Mouse (Mus musculus): ENCODE measurements around the gene Lkaaear1. TPM values are rescaled to one million over a fixed set of nuclear protein-coding genes. Genes with fewer than 3 reads are reported as not detected.
A peak's percentile ranks its signal among the peaks of the same experiment; 100 is the strongest.

The Lkaaear1 gene
- polyA plus RNA-seq, 1 experiment from 2014 or later = not detected

DNA sequence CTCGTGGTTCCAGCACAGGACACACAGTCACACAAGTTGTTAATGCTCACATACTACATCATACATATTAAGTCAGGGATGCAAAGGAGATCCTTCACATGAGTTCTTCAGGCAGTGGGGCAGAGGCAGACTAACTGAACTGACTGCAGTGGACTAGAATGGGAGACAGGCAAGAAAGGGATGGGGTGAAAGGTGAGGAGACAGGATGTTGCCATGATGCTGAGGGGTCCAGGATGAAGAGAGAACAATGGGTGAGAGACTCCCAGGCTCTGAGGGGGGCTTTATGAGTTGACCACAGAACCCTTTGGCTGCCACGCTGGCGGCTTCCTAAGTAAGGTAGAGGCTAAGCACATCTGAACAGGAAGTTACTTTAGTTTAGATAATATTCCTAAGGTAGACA, 3.7 kb downstream of the Lkaaear1 start:
- no peak for DNase-seq (ENCODE audit: low spot score)
- Histone ChIP-seq H3K27ac (peak overlapping the region; percentile 92; the same call in 1 of the 2 replicates), H3K4me1 (peaks cover 31% of the 10 kb centered on the region), H3K36me3 (peaks cover 20% of the 10 kb centered on the region), H3K27me3 (ENCODE audit: low read depth, poor library complexity, severe bottlenecking) (peaks cover 32% of the 10 kb centered on the region), H3K4me3 (peak overlapping the region; percentile 77), H3K9me3 (replicated peaks) (no peaks in the 10 kb centered on the region)
- 87% methylated on average over 3 of the region's 3 CpGs for WGBS

DNA sequence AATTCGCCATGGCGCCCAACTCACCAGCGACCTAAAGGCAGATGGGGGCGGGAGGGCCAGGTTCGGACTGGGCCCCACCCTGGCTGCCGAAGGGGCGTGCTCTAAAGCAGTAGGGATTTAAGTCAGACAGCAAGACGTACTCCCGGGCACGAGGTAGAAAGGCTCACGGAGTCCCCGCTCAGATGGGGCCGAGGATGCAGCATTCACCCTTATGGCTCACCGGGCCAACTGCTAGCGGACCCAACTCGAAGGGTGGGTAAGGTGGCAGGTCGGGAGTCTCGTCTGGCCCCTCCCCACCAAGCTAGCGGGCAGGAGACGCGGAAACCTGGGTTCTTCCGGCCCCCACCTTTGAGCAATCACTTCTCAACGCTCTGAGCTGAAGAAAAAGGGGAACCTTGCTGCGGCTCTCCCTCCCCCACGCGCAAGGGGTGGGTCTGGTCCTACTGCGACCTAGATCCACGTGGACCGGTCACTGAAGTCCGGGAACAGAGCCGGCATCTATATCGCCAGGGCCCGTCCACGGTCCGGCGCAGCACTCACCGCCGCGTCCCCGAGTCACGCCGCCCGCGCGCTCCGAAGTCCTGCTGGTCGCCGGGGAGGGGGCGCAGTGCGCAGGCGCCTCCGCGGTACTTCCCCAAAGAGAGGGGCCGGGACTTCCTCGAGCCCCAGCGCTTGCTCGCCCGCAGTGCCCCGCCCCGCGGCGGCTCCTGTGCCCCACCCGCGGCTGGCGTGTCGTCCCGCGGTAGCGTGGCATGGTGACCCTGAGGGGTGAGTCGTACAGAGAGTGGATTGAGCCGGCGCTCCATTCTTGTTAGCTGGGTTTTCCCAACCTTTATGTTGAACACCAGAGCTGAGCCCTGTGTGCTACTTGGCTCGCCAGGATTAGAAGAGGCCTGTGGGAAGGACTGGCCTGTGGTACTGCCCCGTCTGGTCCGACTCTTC, 4.6 kb downstream of the Lkaaear1 start, which contains the start of gene Rgs19:
TSS of gene Rgs19 (minus strand) at position 639 of the 942 bp plus-strand sequence.
- Histone ChIP-seq H3K27me3 (ENCODE audit: low read depth, poor library complexity, severe bottlenecking) (peaks cover 32% of the 10 kb centered on the region), H3K27ac (peak within 1 kb of the TSS; percentile 92), H3K4me1 (peaks cover 31% of the 10 kb centered on the region), H3K9me3 (replicated peaks) (no peaks in the 10 kb centered on the region), H3K36me3 (peaks cover 29% of the 10 kb centered on the region), H3K4me3 (peak within 1 kb of the TSS; percentile 77)
- WGBS = under 1% methylated on average over 72 of the region's 75 CpGs
- DNase-seq (ENCODE audit: low spot score) = peak; percentile 87

GRCm38 (mm10) chr2:181692304-181692703, 5.9 kb downstream of the Lkaaear1 start:
- DNase-seq (ENCODE audit: low spot score) = no peak
- peaks cover 42% of the 10 kb centered on the region for H3K36me3 ChIP-seq
- H3K9me3 ChIP-seq (replicated peaks) = no peaks in the 10 kb centered on the region
- H3K27ac ChIP-seq = no peak overlapping the region; the same call in 1 of the 2 replicates
- peaks cover 25% of the 10 kb centered on the region for H3K27me3 ChIP-seq (ENCODE audit: low read depth, poor library complexity, severe bottlenecking)
- 96% methylated on average over 3 of the region's 3 CpGs for WGBS
- H3K4me3 ChIP-seq = peak overlapping the region; percentile 77
- peaks cover 31% of the 10 kb centered on the region for H3K4me1 ChIP-seq

DNA sequence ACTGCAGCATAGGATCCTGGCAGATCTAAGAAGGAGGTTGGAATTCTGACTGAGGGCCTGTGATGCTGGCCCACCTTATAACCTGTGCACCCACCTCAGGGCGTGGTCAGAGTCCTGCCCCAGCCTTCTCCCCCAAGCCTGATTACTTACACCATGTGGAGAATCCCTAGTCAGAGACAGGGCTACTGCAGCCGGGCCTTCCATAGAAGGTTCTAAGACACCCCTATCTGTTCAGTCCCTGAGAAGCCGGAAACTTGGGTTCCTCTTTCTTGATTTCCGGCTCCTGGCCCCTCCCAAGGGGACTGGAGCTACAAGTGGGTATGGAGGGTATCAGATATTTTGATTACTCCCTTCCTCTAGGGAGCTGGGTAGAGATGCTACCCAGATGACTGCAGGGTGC, 6.7 kb downstream of the Lkaaear1 start:
- WGBS = 94% methylated on average over 4 of the region's 4 CpGs
- DNase-seq (ENCODE audit: low spot score) = no peak
- Histone ChIP-seq H3K9me3 (replicated peaks) (no peaks in the 10 kb centered on the region), H3K4me3 (no peak overlapping the region), H3K27me3 (ENCODE audit: low read depth, poor library complexity, severe bottlenecking) (peaks cover 18% of the 10 kb centered on the region), H3K36me3 (peaks cover 50% of the 10 kb centered on the region), H3K27ac (no peak overlapping the region), H3K4me1 (peaks cover 31% of the 10 kb centered on the region)

GRCm38 (mm10) chr2:181691083-181691482, 7.2 kb downstream of the Lkaaear1 start:
- peaks cover 13% of the 10 kb centered on the region for H3K27me3 ChIP-seq (ENCODE audit: low read depth, poor library complexity, severe bottlenecking)
- peaks cover 31% of the 10 kb centered on the region for H3K4me1 ChIP-seq
- no peak overlapping the region for H3K4me3 ChIP-seq
- no peak for DNase-seq (ENCODE audit: low spot score)
- no peak overlapping the region for H3K27ac ChIP-seq
- H3K36me3 ChIP-seq = peaks cover 55% of the 10 kb centered on the region
- H3K9me3 ChIP-seq (replicated peaks) = no peaks in the 10 kb centered on the region
- 83% methylated on average over 6 of the region's 6 CpGs for WGBS

DNA sequence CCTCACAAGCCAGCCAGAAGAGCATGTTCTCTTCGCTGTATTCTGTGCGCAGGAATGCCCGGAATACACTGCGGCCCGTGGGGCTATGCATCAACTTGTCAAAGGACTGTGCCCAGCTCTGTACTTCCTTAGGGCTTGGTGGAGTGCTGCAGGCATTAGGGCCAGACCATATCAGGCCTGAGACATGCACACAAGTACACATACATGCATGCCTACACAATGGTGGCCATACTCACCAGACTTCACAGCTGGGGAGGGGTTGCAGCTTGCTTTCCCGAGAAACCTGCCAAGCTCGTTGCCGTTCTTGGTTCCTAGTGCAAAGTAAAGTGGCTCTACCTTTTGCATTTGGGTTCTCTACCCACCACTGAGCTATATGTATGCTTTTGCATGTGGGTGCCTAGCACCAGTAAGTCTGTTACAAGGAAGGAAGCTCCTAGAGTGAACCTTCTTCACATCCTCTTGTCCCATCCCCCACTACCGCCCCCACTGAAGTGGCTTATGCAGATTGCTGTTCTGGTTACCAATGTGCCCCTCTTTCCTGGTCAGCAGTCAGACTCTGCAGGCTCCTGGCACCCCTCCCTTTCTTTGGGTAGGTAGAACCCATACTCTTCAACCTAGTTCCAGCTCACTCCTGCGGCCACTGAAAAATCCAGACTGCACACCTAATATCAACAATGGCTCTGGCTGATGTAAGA, 8.6 kb downstream of the Lkaaear1 start:
- 89% methylated on average over 10 of the region's 10 CpGs for WGBS
- no peak for DNase-seq (ENCODE audit: low spot score)
- H3K4me1 ChIP-seq = peaks cover 31% of the 10 kb centered on the region
- H3K9me3 ChIP-seq (replicated peaks) = no peaks in the 10 kb centered on the region
- no peak overlapping the region for H3K4me3 ChIP-seq
- H3K27me3 ChIP-seq (ENCODE audit: low read depth, poor library complexity, severe bottlenecking) = no peaks in the 10 kb centered on the region
- no peak overlapping the region for H3K27ac ChIP-seq
- H3K36me3 ChIP-seq = peaks cover 68% of the 10 kb centered on the region

GRCm38 (mm10) chr2:181687586-181687985, 10.7 kb downstream of the Lkaaear1 start:
- DNase-seq (ENCODE audit: low spot score) = no peak
- no peak overlapping the region for H3K4me3 ChIP-seq
- H3K4me1 ChIP-seq = peaks cover 16% of the 10 kb centered on the region
- H3K27ac ChIP-seq = no peak overlapping the region
- H3K9me3 ChIP-seq (replicated peaks) = no peaks in the 10 kb centered on the region
- peaks cover 76% of the 10 kb centered on the region for H3K36me3 ChIP-seq
- 93% methylated on average over 8 of the region's 8 CpGs for WGBS
- H3K27me3 ChIP-seq (ENCODE audit: low read depth, poor library complexity, severe bottlenecking) = no peaks in the 10 kb centered on the region

- no peaks in the 10 kb centered on the region for H3K27me3 ChIP-seq (ENCODE audit: low read depth, poor library complexity, severe bottlenecking)
- no peak overlapping the region for H3K4me3 ChIP-seq
- peaks cover 5% of the 10 kb centered on the region for H3K4me1 ChIP-seq
- peaks cover 68% of the 10 kb centered on the region for H3K36me3 ChIP-seq
- DNase-seq (ENCODE audit: low spot score) = no peak
- H3K9me3 ChIP-seq (replicated peaks) = no peaks in the 10 kb centered on the region
- WGBS = 94% methylated on average over 4 of the region's 4 CpGs
- H3K27ac ChIP-seq = no peak overlapping the region
These were observed 12.6 kb downstream of the Lkaaear1 start for GRCm38 (mm10) chr2:181685686-181686085.

DNA sequence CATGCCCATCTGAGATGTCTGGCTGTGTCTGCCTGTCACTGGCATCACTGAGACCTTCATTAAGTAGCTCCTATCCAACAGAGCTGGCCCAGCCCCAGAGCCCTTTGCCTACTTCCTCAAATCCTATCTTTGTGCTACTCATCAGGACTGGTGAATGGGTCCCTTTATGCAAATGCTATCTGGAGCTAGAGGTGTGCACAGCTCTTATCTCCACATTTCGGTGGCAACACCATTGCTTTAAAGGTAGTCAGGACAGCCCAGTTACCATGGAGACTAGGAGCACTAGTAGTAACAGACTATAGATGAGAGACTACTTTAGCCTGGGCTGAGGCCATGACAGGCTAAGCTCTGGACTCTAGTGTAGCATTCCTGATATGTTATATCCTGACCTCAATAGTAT, 13.5 kb downstream of the Lkaaear1 start:
- Histone ChIP-seq H3K36me3 (peaks cover 58% of the 10 kb centered on the region), H3K4me3 (no peak overlapping the region), H3K4me1 (peaks cover 12% of the 10 kb centered on the region), H3K27ac (no peak overlapping the region), H3K9me3 (replicated peaks) (no peaks in the 10 kb centered on the region), H3K27me3 (ENCODE audit: low read depth, poor library complexity, severe bottlenecking) (no peaks in the 10 kb centered on the region)
- no peak for DNase-seq (ENCODE audit: low spot score)
- 77% methylated on average over 1 of the region's 1 CpGs for WGBS

- Histone ChIP-seq H3K4me3 (no peak overlapping the region), H3K27me3 (ENCODE audit: low read depth, poor library complexity, severe bottlenecking) (no peaks in the 10 kb centered on the region), H3K9me3 (replicated peaks) (no peaks in the 10 kb centered on the region), H3K4me1 (peaks cover 21% of the 10 kb centered on the region), H3K36me3 (peaks cover 45% of the 10 kb centered on the region), H3K27ac (no peak overlapping the region)
- WGBS = 68% methylated on average over 4 of the region's 4 CpGs
- DNase-seq (ENCODE audit: low spot score) = no peak
These were observed 14.9 kb downstream of the Lkaaear1 start for GRCm38 (mm10) chr2:181683381-181683780.

DNA sequence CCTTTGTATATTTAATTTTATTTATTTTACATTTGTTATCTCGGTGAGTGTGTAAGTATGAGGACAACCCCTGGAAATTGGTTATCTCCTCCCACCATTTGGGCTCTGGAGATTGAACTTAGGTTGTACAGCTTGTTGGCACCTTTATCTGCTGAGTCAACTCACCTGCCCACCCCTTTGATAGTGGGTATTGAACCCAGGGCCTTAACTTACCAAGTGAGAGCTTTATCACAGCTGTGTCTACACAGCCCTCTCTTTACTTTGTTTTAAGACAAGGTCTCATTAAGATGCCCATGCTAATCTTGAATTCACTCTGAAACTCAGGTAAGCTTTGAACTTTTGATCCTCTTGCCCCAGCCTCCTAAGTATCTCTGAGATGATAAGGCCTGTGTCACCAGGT, 16.3 kb downstream of the Lkaaear1 start:
- Histone ChIP-seq H3K36me3 (peaks cover 31% of the 10 kb centered on the region), H3K9me3 (replicated peaks) (no peaks in the 10 kb centered on the region), H3K4me3 (no peak overlapping the region), H3K4me1 (peaks cover 24% of the 10 kb centered on the region), H3K27me3 (ENCODE audit: low read depth, poor library complexity, severe bottlenecking) (no peaks in the 10 kb centered on the region), H3K27ac (no peak overlapping the region)
- 89% methylated on average over 1 of the region's 1 CpGs for WGBS
- no peak for DNase-seq (ENCODE audit: low spot score)

GRCm38 (mm10) chr2:181680716-181681117, 17.5 kb downstream of the Lkaaear1 start:
- peak overlapping the region; percentile 93 for H3K27ac ChIP-seq
- H3K4me1 ChIP-seq = peaks cover 36% of the 10 kb centered on the region
- H3K36me3 ChIP-seq = peaks cover 18% of the 10 kb centered on the region
- no peak for DNase-seq (ENCODE audit: low spot score)
- H3K9me3 ChIP-seq (replicated peaks) = no peaks in the 10 kb centered on the region
- H3K27me3 ChIP-seq (ENCODE audit: low read depth, poor library complexity, severe bottlenecking) = no peaks in the 10 kb centered on the region
- H3K4me3 ChIP-seq = peak overlapping the region; percentile 76
- WGBS = 18% methylated on average over 7 of the region's 7 CpGs
